Mouse (Mus musculus) MEL (cell line): ENCODE results near the gene Msi2. TPM values are rescaled to one million over a fixed set of nuclear protein-coding genes. Genes with fewer than 3 reads are reported as not detected.

ENCODE experiments used
- DNase-seq: peaks from one replicate; pipeline ENCODE4 v3.0.0; 2011; ENCODE audit warnings: low read depth, low spot score
- H3K27ac ChIP-seq: 2 replicates; pipeline ENCODE4 v1.5.1; 2012; ENCODE audit warnings: low read depth, mild to moderate bottlenecking, control low read depth, low read length, moderate library complexity; ENCODE audit not compliant: control insufficient read depth
- H3K27me3 ChIP-seq, 2 experiments: fragments of 150-350 bp in 1 of 2; sonication (generic) in 1 of 2; 2 replicates each; pipeline ENCODE4 v1.6.1; 2012; ENCODE audit warnings: low read length in 2 of 2, mild to moderate bottlenecking in 2 of 2, improper control_type of control experiment in 1 of 2, moderate library complexity in 1 of 2; ENCODE audit not compliant: insufficient read depth in 2 of 2, control insufficient read depth in 1 of 2
- H3K36me3 ChIP-seq, 2 experiments: 2 replicates each; pipeline ENCODE4 v1.6.1; 2012 to 2014; ENCODE audit warnings: low read length in 2 of 2, improper control_type of control experiment in 1 of 2, inconsistent platforms in 1 of 2, mild to moderate bottlenecking in 1 of 2; ENCODE audit not compliant: insufficient read depth in 2 of 2, control insufficient read depth in 1 of 2
- H3K4me1 ChIP-seq, 2 experiments: fragments of 150-350 bp in 1 of 2; sonication (generic) in 1 of 2; 2 replicates each; pipeline ENCODE4 v1.6.1; 2012; ENCODE audit warnings: low read length in 2 of 2, improper control_type of control experiment in 1 of 2, mild to moderate bottlenecking in 1 of 2; ENCODE audit not compliant: insufficient read depth in 2 of 2, control insufficient read depth in 1 of 2
- H3K4me3 ChIP-seq, 2 experiments: fragments of 150-350 bp in 1 of 2; sonication (generic) in 1 of 2; 2 replicates each; pipeline ENCODE4 v1.5.1; 2012; ENCODE audit warnings: low read depth in 2 of 2, low read length in 2 of 2, mild to moderate bottlenecking in 2 of 2, moderate library complexity in 2 of 2, control low read depth in 1 of 2, improper control_type of control experiment in 1 of 2; ENCODE audit not compliant: control insufficient read depth in 1 of 2, insufficient read depth in 1 of 2
- H3K79me2 ChIP-seq: 2 replicates; pipeline ENCODE4 v1.6.1; 2012; ENCODE audit warnings: mild to moderate bottlenecking, low read length, moderate library complexity; ENCODE audit not compliant: control insufficient read depth, poor library complexity, insufficient read depth
- H3K9ac ChIP-seq: 2 replicates; pipeline ENCODE4 v1.6.1; 2012; ENCODE audit warnings: low read depth, mild to moderate bottlenecking, control low read depth, low read length, moderate library complexity; ENCODE audit not compliant: control insufficient read depth, poor library complexity, severe bottlenecking
- H3K9me3 ChIP-seq: fragments of 150-350 bp; sonication (generic); replicated peaks from 2 replicates; pipeline ENCODE4 v1.6.1; 2012; ENCODE audit warnings: mild to moderate bottlenecking, low read length, improper control_type of control experiment, moderate library complexity; ENCODE audit not compliant: insufficient read depth
- CTCF ChIP-seq, 3 experiments: IDR thresholded peaks in 2 of 3; conservative IDR thresholded peaks in 1 of 3; 2 replicates each; pipeline ENCODE4 v1.5.1; 2011 to 2012; ENCODE audit warnings: low read length in 3 of 3, low read depth in 2 of 3, mild to moderate bottlenecking in 2 of 3, improper control_type of control experiment in 1 of 3, inconsistent platforms in 1 of 3, mixed read lengths in 1 of 3, moderate library complexity in 1 of 3; ENCODE audit not compliant: control insufficient read depth in 1 of 3, insufficient read depth in 1 of 3, poor library complexity in 1 of 3, severe bottlenecking in 1 of 3
- E2F4 ChIP-seq: IDR thresholded peaks from 2 replicates; pipeline ENCODE4 v1.6.1; 2011; ENCODE audit warnings: low read depth, low read length, improper control_type of control experiment, borderline replicate concordance
- EP300 ChIP-seq, 2 experiments: IDR thresholded peaks; 2 replicates each; pipeline ENCODE4 v1.6.1; 2011; ENCODE audit warnings: improper control_type of control experiment in 2 of 2, low read length in 2 of 2, low read depth in 1 of 2, mild to moderate bottlenecking in 1 of 2
- GATA1 ChIP-seq: IDR thresholded peaks from 2 replicates; pipeline ENCODE4 v1.6.1; 2011; ENCODE audit warnings: low read depth, low read length, improper control_type of control experiment
- HCFC1 ChIP-seq: IDR thresholded peaks from 2 replicates; pipeline ENCODE4 v1.6.1; 2012; ENCODE audit warnings: low read depth, mild to moderate bottlenecking, inconsistent platforms, low read length, improper control_type of control experiment, moderate library complexity
- KAT2A ChIP-seq: conservative IDR thresholded peaks from 2 replicates; pipeline ENCODE4 v1.6.1; 2012; ENCODE audit warnings: low read depth, low read length, improper control_type of control experiment, inconsistent platforms
- MAX ChIP-seq: IDR thresholded peaks from 2 replicates; pipeline ENCODE4 v1.6.1; 2011; ENCODE audit warnings: low read length, improper control_type of control experiment
- MAZ ChIP-seq: IDR thresholded peaks from 2 replicates; pipeline ENCODE4 v1.6.1; 2012; ENCODE audit warnings: low read depth, mild to moderate bottlenecking, inconsistent platforms, low read length, improper control_type of control experiment
- MXI1 ChIP-seq: IDR thresholded peaks from 2 replicates; pipeline ENCODE4 v1.6.1; 2011; ENCODE audit warnings: mild to moderate bottlenecking, low read depth, low read length, improper control_type of control experiment
- MYB ChIP-seq: IDR thresholded peaks from 2 replicates; pipeline ENCODE4 v1.6.1; 2011; ENCODE audit warnings: mild to moderate bottlenecking, low read depth, low read length, improper control_type of control experiment
- NRF1 ChIP-seq: IDR thresholded peaks from 2 replicates; pipeline ENCODE4 v1.6.1; 2014; ENCODE audit warnings: low read depth, mild to moderate bottlenecking, inconsistent platforms, low read length, improper control_type of control experiment, moderate library complexity; ENCODE audit not compliant: poor library complexity, insufficient read depth, severe bottlenecking
- POLR2A ChIP-seq, 2 experiments: IDR thresholded peaks; 2 replicates each; pipeline ENCODE4 v1.6.1; 2011 to 2012; ENCODE audit warnings: low read length in 2 of 2, mild to moderate bottlenecking in 2 of 2, control low read depth in 1 of 2, improper control_type of control experiment in 1 of 2, low read depth in 1 of 2, moderate library complexity in 1 of 2; ENCODE audit not compliant: control insufficient read depth in 1 of 2, insufficient read depth in 1 of 2, poor library complexity in 1 of 2
- POLR2AphosphoS2 ChIP-seq: IDR thresholded peaks from 2 replicates; pipeline ENCODE4 v1.6.1; 2011; ENCODE audit warnings: low read length, improper control_type of control experiment
- POLR2AphosphoS5 ChIP-seq: IDR thresholded peaks from 2 replicates; pipeline ENCODE4 v1.6.1; 2012; ENCODE audit warnings: low read depth, borderline replicate concordance, mild to moderate bottlenecking, inconsistent platforms, low read length, moderate library complexity, mixed read lengths
- SIN3A ChIP-seq: IDR thresholded peaks from 2 replicates; pipeline ENCODE4 v1.6.1; 2012; ENCODE audit warnings: low read length, improper control_type of control experiment, inconsistent platforms
- SMC3 ChIP-seq: IDR thresholded peaks from 2 replicates; pipeline ENCODE4 v1.6.1; 2011; ENCODE audit warnings: low read depth, low read length, improper control_type of control experiment
- TAL1 ChIP-seq: IDR thresholded peaks from 2 replicates; pipeline ENCODE4 v1.6.1; 2012; ENCODE audit warnings: mild to moderate bottlenecking, inconsistent platforms, low read length, moderate library complexity, mixed read lengths
- TCF12 ChIP-seq: IDR thresholded peaks from 2 replicates; pipeline ENCODE4 v1.6.1; 2014; ENCODE audit warnings: low read depth, mild to moderate bottlenecking, inconsistent platforms, low read length, improper control_type of control experiment, moderate library complexity
- ZKSCAN1 ChIP-seq: IDR thresholded peaks from 2 replicates; pipeline ENCODE4 v1.6.1; 2012; ENCODE audit warnings: low read depth, mild to moderate bottlenecking, inconsistent platforms, low read length, improper control_type of control experiment, moderate library complexity
- ZNF384 ChIP-seq: IDR thresholded peaks from 2 replicates; pipeline ENCODE4 v1.6.1; 2012; ENCODE audit warnings: low read depth, mild to moderate bottlenecking, inconsistent platforms, low read length, improper control_type of control experiment
- polyA plus RNA-seq, 2 experiments: library from polyadenylated mRNA; stranded (reverse) in 1 of 2; unstranded in 1 of 2; fragments of >175 nt in 1 of 2; fragments of >200 nt in 1 of 2; gene quantifications; 2 replicates each; pipeline versions ENCODE4 v1.2.1 to v1.2.4; 2012; ENCODE audit warnings: low replicate concordance in 2 of 2, low read depth in 1 of 2; ENCODE audit not compliant: insufficient read length in 2 of 2, insufficient read depth in 1 of 2, missing spikeins in 1 of 2
- total RNA-seq: library from RNA; depleted of rRNA; stranded (reverse); fragments of 300-350 nt; gene quantifications from 2 replicates; pipeline ENCODE4 v1.2.3, GENCODE M21; 2012

Gene Msi2
- total and polyA plus RNA-seq, 3 experiments, result 16.2 to 29.7 TPM; not detected in 1

DNA sequence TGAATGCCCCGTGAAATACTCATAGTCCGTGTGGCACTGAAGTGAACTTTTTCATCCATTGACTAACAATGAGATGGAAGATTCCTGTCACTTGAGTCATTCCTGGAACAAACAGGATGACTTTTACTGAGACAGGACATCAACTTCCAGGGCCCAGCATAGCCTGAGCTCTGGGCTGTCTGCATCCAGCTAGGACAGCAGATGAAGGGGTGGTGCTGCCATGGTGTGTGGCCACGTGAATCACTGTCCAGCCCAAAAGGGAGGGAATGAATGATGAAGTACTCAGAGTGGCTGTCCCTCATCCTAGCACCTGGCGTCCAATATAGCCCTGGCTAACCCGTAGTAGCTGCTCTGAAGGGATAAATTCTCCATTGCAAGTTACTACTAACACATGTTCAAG lies 222.6 kb downstream of the Msi2 start:
- Histone ChIP-seq H3K27ac (no peak overlapping the region), H3K27me3 (no peaks in the 10 kb centered on the region), H3K79me2 (no peaks in the 10 kb centered on the region), H3K4me1 (no peaks in the 10 kb centered on the region), H3K9me3 (no peaks in the 10 kb centered on the region), H3K36me3 (no peaks in the 10 kb centered on the region), H3K9ac (no peak overlapping the region), H3K4me3 (no peak overlapping the region)
- DNase-seq, result no peak
- no peak for TF ChIP-seq KAT2A
- TF ChIP-seq POLR2AphosphoS2, result no peak
- no peak for TF ChIP-seq GATA1
- no peak for TF ChIP-seq TCF12
- TF ChIP-seq HCFC1, result no peak
- TF ChIP-seq NRF1, result no peak
- no peak for TF ChIP-seq MXI1
- TF ChIP-seq POLR2A (IDR thresholded peaks at IDR 0.05; ENCODE audit: control insufficient read depth in 1 of 2, insufficient read depth in 1 of 2, low read depth in 1 of 2, low read length in 2 of 2, poor library complexity in 1 of 2), result no peak
- no peak for TF ChIP-seq MAZ
- TF ChIP-seq MAX, result no peak
- no peak for TF ChIP-seq MYB
- TF ChIP-seq POLR2AphosphoS5, result no peak

DNA sequence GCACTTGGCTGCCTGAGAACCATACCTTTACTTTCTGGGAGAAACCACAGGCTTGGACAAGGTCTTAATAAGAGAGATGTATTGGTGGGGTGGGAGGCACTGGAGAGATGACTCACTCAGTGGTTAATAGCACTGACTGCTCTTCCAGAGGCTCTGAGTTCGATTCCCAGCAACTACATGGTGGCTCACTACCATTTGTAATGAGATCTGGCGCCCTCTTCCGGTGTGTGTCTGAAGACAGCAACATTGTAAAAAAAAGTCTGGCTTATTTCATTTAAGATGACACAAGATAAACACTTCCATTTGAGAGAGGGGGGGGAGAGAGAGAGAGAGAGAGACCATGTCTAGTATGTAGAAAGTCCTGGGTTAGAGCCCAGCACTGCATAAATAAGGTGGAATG lies 223.3 kb downstream of the Msi2 start:
- Histone ChIP-seq H3K9me3 (no peaks in the 10 kb centered on the region), H3K79me2 (no peaks in the 10 kb centered on the region), H3K27ac (no peak overlapping the region), H3K27me3 (no peaks in the 10 kb centered on the region), H3K4me3 (no peak overlapping the region), H3K36me3 (no peaks in the 10 kb centered on the region), H3K9ac (no peak overlapping the region), H3K4me1 (no peaks in the 10 kb centered on the region)
- DNase-seq, result no peak
- no peak for TF ChIP-seq SIN3A
- TF ChIP-seq POLR2A (IDR thresholded peaks at IDR 0.05; ENCODE audit: control insufficient read depth in 1 of 2, insufficient read depth in 1 of 2, low read depth in 1 of 2, low read length in 2 of 2, poor library complexity in 1 of 2), result no peak
- no peak for TF ChIP-seq NRF1
- TF ChIP-seq SMC3, result no peak
- TF ChIP-seq ZKSCAN1, result no peak
- no peak for TF ChIP-seq E2F4
- peak in 1 of 3 experiments; percentile 10; a peak in 1 of 6 replicates for TF ChIP-seq CTCF (IDR thresholded peaks at IDR 0.05 in 2 of 3, conservative IDR thresholded peaks at IDR 0.05 in 1 of 3; ENCODE audit: control insufficient read depth in 1 of 3, insufficient read depth in 1 of 3, low read depth in 2 of 3, low read length in 3 of 3, poor library complexity in 1 of 3, severe bottlenecking in 1 of 3)
- no peak for TF ChIP-seq TAL1
- 0 out of 2 replicates have a peak, but pooled peaks have one; percentile 27 for TF ChIP-seq ZNF384
- TF ChIP-seq EP300 (IDR thresholded peaks at IDR 0.05; ENCODE audit: low read depth in 1 of 2, low read length in 2 of 2), result no peak
- TF ChIP-seq, all 39 proteins: peak for 2
